Mouse (Mus musculus) embryonic fibroblast, embryonic 13.5 days (primary cell): ENCODE measurements around the gene Numa1. TPM values are rescaled to one million over a fixed set of nuclear protein-coding genes. Genes with fewer than 3 reads are reported as not detected.
"Not testable (repeated sequence)": the region's sequence is repeated elsewhere in the genome, so short reads cannot be mapped to it uniquely, and the experiment has no call there.

Source experiments
- H3K27ac ChIP-seq: 2 replicates; pipeline ENCODE4 v1.5.1; 2012; ENCODE audit warnings: low read length, control low read depth, inconsistent platforms; ENCODE audit not compliant: insufficient read depth
- H3K4me1 ChIP-seq: 2 replicates; pipeline ENCODE4 v1.6.1; 2011; ENCODE audit warnings: low read length; ENCODE audit not compliant: control insufficient read depth, insufficient read depth
- H3K4me3 ChIP-seq: 2 replicates; pipeline ENCODE4 v1.5.1; 2011; ENCODE audit warnings: mild to moderate bottlenecking, control low read depth, low read length; ENCODE audit not compliant: insufficient read depth
- CTCF ChIP-seq: IDR thresholded peaks from 2 replicates; pipeline ENCODE4 v1.5.1; 2011; ENCODE audit warnings: mild to moderate bottlenecking, control low read depth, low read length, moderate library complexity, borderline replicate concordance; ENCODE audit not compliant: insufficient read depth
- POLR2A ChIP-seq: IDR thresholded peaks from 2 replicates; pipeline ENCODE4 v1.6.1; 2011; ENCODE audit warnings: low read depth, mild to moderate bottlenecking, control low read depth, low read length, moderate library complexity
- polyA plus RNA-seq: library from polyadenylated mRNA; stranded (reverse); fragments of >200 nt; gene quantifications from 2 replicates; pipeline ENCODE4 v1.2.4, GENCODE M21; 2011; ENCODE audit warnings: low read depth; ENCODE audit not compliant: missing spikeins, insufficient read length

The Numa1 gene
- polyA plus RNA-seq, 1 experiment, result 128 TPM

DNA sequence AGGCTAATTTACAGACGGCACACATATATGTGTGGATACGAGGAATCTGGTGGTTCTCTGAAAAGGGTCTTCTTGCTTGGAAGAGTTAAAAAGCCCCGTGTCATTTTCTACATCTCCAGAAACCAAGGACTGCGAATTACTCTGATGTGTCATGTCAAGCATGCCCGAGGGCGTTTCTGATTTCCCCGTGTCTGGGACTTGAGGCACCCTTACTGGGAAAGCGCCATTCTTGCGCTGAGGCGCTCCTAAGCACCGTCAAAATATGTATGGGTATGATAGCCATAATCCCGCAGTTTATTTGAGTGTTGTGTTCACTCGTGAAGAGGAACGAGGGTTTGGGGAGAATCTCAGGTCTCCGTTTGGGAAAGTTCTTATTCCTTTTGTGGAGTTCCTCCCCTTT, 611 bp upstream of the Numa1 start:
- Histone ChIP-seq H3K4me1 (peaks cover 2% of the 10 kb centered on the region; the same call in 1 of the 2 replicates), H3K4me3 (peak overlapping the region; percentile 59), H3K27ac (peak overlapping the region; percentile 85)
- TF ChIP-seq POLR2A (no peak), CTCF (no peak)

DNA sequence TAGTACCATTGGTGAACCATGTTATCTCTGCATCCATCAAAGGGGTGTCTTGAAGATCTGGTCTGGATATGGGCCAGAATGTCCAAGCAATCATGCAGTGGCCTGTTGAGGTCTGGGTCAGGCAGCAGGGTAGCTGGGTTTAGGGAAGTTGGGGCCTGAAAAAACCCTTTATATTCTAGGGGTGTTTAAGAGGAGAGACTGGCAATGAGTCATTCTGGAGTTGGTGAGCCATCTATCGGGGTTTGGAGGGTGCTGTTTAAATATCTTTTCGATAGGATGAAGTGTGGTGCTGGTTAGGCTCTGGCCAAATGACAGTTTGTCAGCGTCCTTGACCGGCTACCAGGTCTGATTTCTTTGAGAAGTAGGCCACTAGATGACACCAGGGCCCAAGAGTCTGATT, 2.0 kb downstream of the Numa1 start:
- H3K4me1 ChIP-seq, result peaks cover 2% of the 10 kb centered on the region; the same call in 1 of the 2 replicates
- H3K27ac ChIP-seq, result no peak overlapping the region
- no peak overlapping the region for H3K4me3 ChIP-seq
- TF ChIP-seq POLR2A, result no peak
- no peak for TF ChIP-seq CTCF

DNA sequence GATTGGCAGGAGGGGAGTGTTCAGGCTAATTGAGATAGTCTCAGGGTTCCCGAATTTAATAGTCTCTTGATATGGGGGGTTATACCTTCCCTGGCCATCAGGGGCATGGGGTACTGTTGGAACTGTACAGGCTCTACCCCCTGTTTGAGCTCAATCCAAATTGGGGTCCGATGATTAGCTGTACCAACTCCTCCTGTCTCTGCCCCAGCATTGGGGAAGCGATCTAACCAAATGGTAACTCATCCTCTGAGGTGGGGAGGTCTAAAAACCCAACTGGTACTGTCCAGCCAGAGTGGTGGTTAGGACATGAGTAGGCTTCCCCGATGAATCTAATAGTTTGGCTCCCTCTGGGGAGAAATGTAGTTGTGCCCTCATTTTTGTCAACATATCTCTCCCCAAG, 3.1 kb downstream of the Numa1 start:
- Histone ChIP-seq H3K4me3 (no peak overlapping the region), H3K4me1 (peaks cover 2% of the 10 kb centered on the region; the same call in 1 of the 2 replicates), H3K27ac (no peak overlapping the region)
- no peak for TF ChIP-seq CTCF
- TF ChIP-seq POLR2A, result no peak

DNA sequence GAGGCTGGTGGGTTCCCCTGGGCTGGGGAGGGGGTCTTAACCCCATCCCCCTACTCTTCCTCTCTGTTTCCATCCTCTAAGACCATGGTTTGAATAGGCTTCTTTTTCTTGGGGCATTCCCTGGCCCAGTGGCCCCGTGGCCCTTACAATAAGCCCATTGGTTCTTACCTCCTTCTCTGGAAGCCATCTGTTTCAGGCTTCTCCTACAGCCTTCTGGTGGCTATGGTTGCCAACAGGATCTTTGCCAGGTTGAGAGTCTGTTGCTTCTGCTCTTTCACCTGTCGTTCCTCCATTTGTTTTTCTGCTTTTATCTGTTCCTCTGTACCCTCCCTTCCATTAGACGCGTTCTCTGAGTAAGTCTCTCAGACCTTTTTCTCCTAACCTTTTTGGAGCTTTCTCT, 3.7 kb downstream of the Numa1 start:
- H3K4me1 ChIP-seq, result peaks cover 2% of the 10 kb centered on the region; the same call in 1 of the 2 replicates
- no peak overlapping the region for H3K27ac ChIP-seq
- no peak overlapping the region for H3K4me3 ChIP-seq
- TF ChIP-seq CTCF (no peak), POLR2A (no peak)

DNA sequence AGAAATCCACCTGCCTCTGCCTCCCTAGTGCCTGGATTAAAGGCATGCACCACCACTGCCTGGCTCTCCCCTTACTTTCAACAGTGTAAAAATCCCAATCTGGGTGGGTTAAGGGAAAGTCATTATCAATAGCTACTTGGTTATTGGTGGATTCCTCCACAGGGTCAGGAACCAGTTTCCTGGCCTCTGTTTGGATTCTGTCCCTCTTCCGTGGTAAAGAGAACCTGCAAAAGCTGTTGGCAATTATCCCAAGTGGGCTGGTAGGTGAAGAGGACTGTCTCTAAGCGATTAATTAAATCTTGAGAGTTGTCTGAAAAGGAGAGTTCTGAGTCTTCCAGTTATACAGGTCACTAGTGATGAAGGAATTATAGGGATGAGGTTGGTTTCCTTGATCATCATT, 4.4 kb downstream of the Numa1 start:
- Histone ChIP-seq H3K4me3 (no peak overlapping the region), H3K4me1 (peaks cover 2% of the 10 kb centered on the region; the same call in 1 of the 2 replicates), H3K27ac (no peak overlapping the region)
- no peak for TF ChIP-seq CTCF
- TF ChIP-seq POLR2A, result no peak

DNA sequence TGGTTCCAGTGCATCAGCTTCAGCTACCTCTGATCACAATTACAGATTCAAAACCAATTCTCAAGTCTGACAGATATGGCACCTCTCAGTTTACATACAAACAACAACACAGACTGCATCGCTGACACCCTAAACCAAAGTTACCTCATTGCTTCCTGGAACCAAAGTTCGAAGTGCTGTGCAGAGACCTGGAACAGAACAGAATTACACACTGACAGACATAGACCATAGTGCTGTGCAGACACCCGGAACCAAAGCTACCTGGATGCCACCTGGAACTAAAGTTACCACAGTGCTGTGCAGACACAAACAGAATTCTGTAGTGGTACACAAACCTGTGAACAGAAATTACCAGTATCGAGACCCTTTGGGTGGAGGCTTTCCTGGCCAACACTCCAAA, 5.8 kb downstream of the Numa1 start:
- TF ChIP-seq CTCF (no peak), POLR2A (no peak)
- H3K4me3 ChIP-seq, result no peak overlapping the region
- no peak overlapping the region for H3K27ac ChIP-seq
- peaks cover 2% of the 10 kb centered on the region; the same call in 1 of the 2 replicates for H3K4me1 ChIP-seq

DNA sequence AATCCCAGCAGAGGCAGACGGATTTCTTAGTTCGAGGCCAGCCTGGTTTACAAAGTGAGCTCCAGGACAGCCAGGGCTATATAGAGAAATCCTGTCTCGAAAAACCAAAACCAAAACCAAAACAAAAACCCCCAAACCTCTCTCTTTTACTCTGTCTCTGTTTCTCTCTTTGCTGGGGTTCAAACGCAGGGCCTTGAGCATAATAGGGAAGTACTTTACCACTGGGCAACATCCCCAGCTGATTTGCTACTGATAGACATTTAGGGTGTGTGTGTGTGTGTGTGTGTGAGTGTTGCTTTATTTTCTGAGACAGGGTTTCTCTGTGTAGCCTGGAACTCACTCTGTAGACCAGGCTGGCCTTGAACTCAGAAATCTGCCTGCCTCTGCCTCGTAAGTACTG, 15.1 kb downstream of the Numa1 start:
- H3K4me3 ChIP-seq, H3K27ac ChIP-seq, H3K4me1 ChIP-seq: not testable (repeated sequence)

DNA sequence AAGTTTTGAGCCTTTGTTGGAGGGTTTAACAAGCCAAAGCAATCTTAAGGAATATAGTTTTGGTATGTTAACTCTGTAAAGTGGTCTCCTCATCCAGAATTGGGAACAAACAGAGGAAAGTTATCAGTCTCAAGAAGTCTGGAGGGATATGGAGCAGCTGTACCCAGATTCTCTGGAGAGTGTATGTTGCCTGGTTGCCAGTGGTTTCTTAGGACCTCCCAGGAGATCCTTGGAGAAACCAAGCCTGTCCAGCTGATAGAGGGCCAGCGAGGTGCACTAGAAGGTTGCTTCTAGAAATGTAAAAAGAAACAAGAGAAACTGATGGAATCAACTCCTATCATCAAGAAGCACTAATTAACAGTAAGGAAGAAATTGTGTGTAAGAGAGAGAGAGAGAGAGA, 17.7 kb downstream of the Numa1 start:
- Histone ChIP-seq H3K27ac (no peak overlapping the region), H3K4me1 (peaks cover 7% of the 10 kb centered on the region; the same call in 1 of the 2 replicates), H3K4me3 (no peak overlapping the region)
- TF ChIP-seq CTCF (no peak), POLR2A (no peak)

DNA sequence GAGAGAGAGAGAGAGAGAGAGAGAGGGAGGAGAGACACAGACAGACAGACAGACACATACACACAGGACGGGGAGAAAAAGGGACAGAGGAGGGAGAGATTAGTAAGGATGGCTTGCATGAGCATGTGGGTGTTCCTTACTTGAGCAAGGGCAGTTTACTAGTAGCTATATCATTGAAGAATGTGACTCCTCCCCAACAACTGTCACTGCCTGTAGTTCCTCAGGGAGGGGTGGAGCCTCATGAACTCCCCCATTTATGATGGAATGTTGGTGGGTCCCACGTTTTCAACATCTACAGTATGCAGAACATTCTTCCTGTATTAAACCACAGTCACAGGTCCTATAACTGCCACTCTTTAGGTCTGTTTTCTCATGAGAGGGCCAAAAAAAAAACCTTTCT, 18.2 kb downstream of the Numa1 start:
- H3K4me3 ChIP-seq, result no peak overlapping the region
- TF ChIP-seq POLR2A (no peak), CTCF (no peak)
- no peak overlapping the region for H3K27ac ChIP-seq
- H3K4me1 ChIP-seq, result peaks cover 7% of the 10 kb centered on the region; the same call in 1 of the 2 replicates

DNA sequence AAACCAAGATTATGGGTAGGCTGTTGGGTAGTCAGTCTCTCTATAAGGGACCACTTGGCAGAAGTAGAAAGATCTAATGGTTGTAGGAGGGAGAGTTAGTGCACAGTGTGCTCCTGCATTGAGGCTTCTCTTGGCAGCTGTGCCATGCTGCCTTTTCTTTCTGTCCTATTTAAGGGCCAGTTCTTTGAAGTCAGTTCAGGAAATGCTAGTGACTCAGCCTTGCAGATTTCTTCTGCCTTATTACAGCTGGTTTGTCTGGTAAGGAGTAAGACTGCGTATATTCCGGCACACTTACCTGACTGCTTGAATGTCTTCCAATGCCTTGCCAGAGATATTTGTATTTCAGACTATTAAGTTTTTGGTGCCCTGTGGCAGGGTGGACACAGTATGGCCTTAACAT, 20.3 kb downstream of the Numa1 start:
- peaks cover 7% of the 10 kb centered on the region; the same call in 1 of the 2 replicates for H3K4me1 ChIP-seq
- TF ChIP-seq CTCF (no peak), POLR2A (no peak)
- no peak overlapping the region for H3K4me3 ChIP-seq
- H3K27ac ChIP-seq, result no peak overlapping the region

DNA sequence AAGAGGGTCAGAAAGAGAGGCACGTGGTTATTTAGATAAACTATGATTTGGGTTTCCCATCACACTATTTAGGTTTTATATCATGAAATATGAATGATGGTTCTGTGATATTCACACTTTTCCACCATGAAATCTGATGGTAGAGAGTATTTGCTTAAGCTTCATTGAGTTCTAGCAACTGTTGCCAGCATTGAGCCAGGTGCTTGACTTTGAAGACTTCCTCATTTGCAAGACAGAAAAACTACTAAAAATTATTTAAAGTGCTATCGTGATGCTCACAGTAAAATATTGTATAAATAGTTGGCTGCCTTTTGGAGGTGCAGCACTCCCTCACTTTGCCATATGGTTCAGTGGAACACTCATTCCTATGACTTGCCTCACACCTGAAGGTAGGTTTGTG, 21.4 kb downstream of the Numa1 start:
- peaks cover 7% of the 10 kb centered on the region; the same call in 1 of the 2 replicates for H3K4me1 ChIP-seq
- H3K4me3 ChIP-seq, result no peak overlapping the region
- no peak overlapping the region for H3K27ac ChIP-seq
- TF ChIP-seq POLR2A (no peak), CTCF (no peak)

DNA sequence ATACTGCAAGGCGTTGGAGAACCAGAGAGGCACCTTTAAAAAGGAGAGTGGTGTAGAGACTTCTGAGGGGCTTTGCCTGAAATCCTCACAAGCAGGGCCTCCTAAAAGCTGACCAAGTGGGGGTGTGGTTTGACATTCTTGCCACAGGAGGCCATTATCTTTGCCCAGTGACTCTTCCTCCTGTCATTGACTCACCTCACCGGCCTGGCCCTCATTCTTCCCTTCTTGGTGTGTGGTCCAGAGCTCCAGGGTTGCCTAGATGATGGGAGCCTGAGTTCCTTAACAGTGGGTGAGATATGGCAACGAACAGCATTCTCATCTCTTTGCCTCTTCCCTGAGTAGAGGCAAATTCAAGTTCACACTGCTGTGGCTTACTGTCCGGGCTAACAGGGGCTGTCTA, 22.0 kb downstream of the Numa1 start:
- Histone ChIP-seq H3K4me1 (peaks cover 7% of the 10 kb centered on the region; the same call in 1 of the 2 replicates), H3K27ac (no peak overlapping the region), H3K4me3 (no peak overlapping the region)
- TF ChIP-seq CTCF (no peak), POLR2A (no peak)
